Mouse (Mus musculus): ENCODE measurements around the gene Abca6.

GRCm38 (mm10) chr11:110261867-110262266, 10.3 kb upstream of the Abca6 start:
- no peak for TF ChIP-seq CTCF (IDR thresholded peaks at IDR 0.05; ENCODE audit: control insufficient read depth, insufficient read depth, insufficient read length)
- no peak for TF ChIP-seq FOSL1 (IDR thresholded peaks at IDR 0.05; ENCODE audit: insufficient read depth, low read length, poor library complexity, severe bottlenecking)
- TF ChIP-seq USF1 (IDR thresholded peaks at IDR 0.05; ENCODE audit: low read depth): no peak
- no peak for TF ChIP-seq MAX (IDR thresholded peaks at IDR 0.05)

Measured in C2C12 (cell line).